ENCODE assay signal across 8 mouse cellular contexts in genomic region chr13:63719351-63720207, GRCm38 (mm10).
DNase-seq lines count a peak whose midpoint lies in the region; ATAC-seq and TF ChIP-seq lines count a peak whose summit lies in the region.

No protein-coding gene starts in this region.

- peak; percentile 23 for DNase-seq in kidney, adult 2 months
- DNase-seq in kidney, adult 18-20 months, result no peak
- peak; percentile 29 for DNase-seq in liver
- no peak for DNase-seq in ovary, postnatal 10 days (ENCODE audit: low spot score)
- DNase-seq in thymus, postnatal 4 days, result no peak

- no peak overlapping the region for H3K9ac ChIP-seq in heart, embryonic 16.5 days (ENCODE audit: low read length)
- H3K9ac ChIP-seq in midbrain, embryonic 16.5 days (ENCODE audit: low read depth, low read length), result no peak overlapping the region

- H3K36me3 ChIP-seq in kidney, adult 2 months (ENCODE audit: control insufficient read depth, insufficient read depth, low read length), result no peaks in the 10 kb centered on the region
- H3K36me3 ChIP-seq in heart, embryonic 16.5 days (ENCODE audit: control insufficient read depth, insufficient read depth), result no peaks in the 10 kb centered on the region
- H3K36me3 ChIP-seq in midbrain, embryonic 16.5 days (ENCODE audit: control insufficient read depth, insufficient read depth, low read length), result no peaks in the 10 kb centered on the region

- WGBS in kidney, adult 2 months, result 46% methylated on average over 8 of the region's 8 CpGs
- 23% methylated on average over 8 of the region's 8 CpGs for WGBS in heart, embryonic 16.5 days
- WGBS in midbrain, embryonic 16.5 days, result 25% methylated on average over 8 of the region's 8 CpGs

- ATAC-seq in heart, embryonic 16.5 days (replicated peaks; ENCODE audit: extremely low read depth, insufficient read depth, low FRiP score), result peak; percentile 76
- ATAC-seq in midbrain, embryonic 16.5 days, result peak; percentile 70; the same call in 1 of the 2 replicates
- no peak for ATAC-seq in megakaryocyte, adult 5-6 weeks (ENCODE audit: poor library complexity, severe bottlenecking)

- no peak overlapping the region for H3K27ac ChIP-seq in kidney, adult 2 months (ENCODE audit: insufficient read depth, low read depth, low read length)
- H3K27ac ChIP-seq in heart, embryonic 16.5 days (ENCODE audit: low read length), result peak overlapping the region; percentile 58
- H3K27ac ChIP-seq in midbrain, embryonic 16.5 days (ENCODE audit: low read length), result 0 out of 2 replicates have a peak overlapping the region, but pooled peaks have one; percentile 22

- no peaks in the 10 kb centered on the region for H3K9me3 ChIP-seq in heart, embryonic 16.5 days (replicated peaks; ENCODE audit: control insufficient read depth, low read length)
- no peaks in the 10 kb centered on the region for H3K9me3 ChIP-seq in midbrain, embryonic 16.5 days (replicated peaks; ENCODE audit: control insufficient read depth, low read length, poor library complexity, severe bottlenecking)

- H3K4me2 ChIP-seq in heart, embryonic 16.5 days (ENCODE audit: low read depth, low read length), result no peak overlapping the region
- no peak overlapping the region for H3K4me2 ChIP-seq in midbrain, embryonic 16.5 days (ENCODE audit: low read length)

- no peak for TF ChIP-seq CTCF in kidney, adult 2 months (conservative IDR thresholded peaks at IDR 0.05; ENCODE audit: insufficient read depth, insufficient read length, low read depth, low read length)

- H3K4me3 ChIP-seq in kidney, adult 2 months (ENCODE audit: insufficient read depth, low read depth, low read length), result no peak overlapping the region
- no peak overlapping the region for H3K4me3 ChIP-seq in heart, embryonic 16.5 days (ENCODE audit: low read length)
- no peak overlapping the region for H3K4me3 ChIP-seq in midbrain, embryonic 16.5 days (ENCODE audit: low read depth, low read length)

- no peaks in the 10 kb centered on the region for H3K4me1 ChIP-seq in kidney, adult 2 months (ENCODE audit: control insufficient read depth, insufficient read depth, low read length)
- peaks cover 19% of the 10 kb centered on the region for H3K4me1 ChIP-seq in heart, embryonic 16.5 days (ENCODE audit: control insufficient read depth, insufficient read depth, low read length)
- H3K4me1 ChIP-seq in midbrain, embryonic 16.5 days (ENCODE audit: control insufficient read depth, insufficient read depth, low read length), result 0 out of 2 replicates have a peak, but pooled peaks cover 3% of the 10 kb centered on the region

- TF ChIP-seq POLR2A in kidney, adult 2 months (IDR thresholded peaks at IDR 0.05; ENCODE audit: low read depth, low read length), result no peak

- H3K27me3 ChIP-seq in kidney, adult 2 months (replicated peaks; ENCODE audit: control insufficient read depth, insufficient read depth, low read length), result no peaks in the 10 kb centered on the region
- H3K27me3 ChIP-seq in heart, embryonic 16.5 days (ENCODE audit: control insufficient read depth, insufficient read depth, low read length), result no peaks in the 10 kb centered on the region
- H3K27me3 ChIP-seq in midbrain, embryonic 16.5 days (ENCODE audit: control insufficient read depth, insufficient read depth, low read depth, low read length), result no peaks in the 10 kb centered on the region

Comparison
In these comparisons a context has a peak if more than half of its experiments do, and no peak if none do; other contexts are left out.
1. DNase-seq: peak in kidney, adult 2 months (single experiment) and liver (single experiment); none in kidney, adult 18-20 months (single experiment), ovary, postnatal 10 days (single experiment) and thymus, postnatal 4 days (single experiment).